Mouse (Mus musculus) granulocyte monocyte progenitor cell, adult 5-6 weeks (primary cell): Measurements from ENCODE around the gene Uggt1. TPM values are rescaled to one million over a fixed set of nuclear protein-coding genes. Genes with fewer than 3 reads are reported as not detected.

Source experiments
- ATAC-seq: replicated peaks from 2 replicates; pipeline ENCODE4 v1.8.0; 2016; ENCODE audit warnings: mild to moderate bottlenecking, moderate TSS enrichment, inconsistent platforms; ENCODE audit not compliant: poor library complexity, severe bottlenecking
- total RNA-seq, 2 experiments: library from RNA; stranded (forward) in 1 of 2; stranded (reverse) in 1 of 2; fragments of 200-712, 200-1000 nt in 1 of 2; fragments of >200 nt in 1 of 2; fragmentation: Nextera tagmentation in 1 of 2; gene quantifications; 2 replicates each; pipeline ENCODE4 v1.2.3; 2014 to 2017

The Uggt1 gene
- total RNA-seq (2014; fragmentation: Nextera tagmentation) (63.8 and 67.1 TPM in 2 replicates), total RNA-seq (2017) (155 and 170 TPM in 2 replicates)

DNA sequence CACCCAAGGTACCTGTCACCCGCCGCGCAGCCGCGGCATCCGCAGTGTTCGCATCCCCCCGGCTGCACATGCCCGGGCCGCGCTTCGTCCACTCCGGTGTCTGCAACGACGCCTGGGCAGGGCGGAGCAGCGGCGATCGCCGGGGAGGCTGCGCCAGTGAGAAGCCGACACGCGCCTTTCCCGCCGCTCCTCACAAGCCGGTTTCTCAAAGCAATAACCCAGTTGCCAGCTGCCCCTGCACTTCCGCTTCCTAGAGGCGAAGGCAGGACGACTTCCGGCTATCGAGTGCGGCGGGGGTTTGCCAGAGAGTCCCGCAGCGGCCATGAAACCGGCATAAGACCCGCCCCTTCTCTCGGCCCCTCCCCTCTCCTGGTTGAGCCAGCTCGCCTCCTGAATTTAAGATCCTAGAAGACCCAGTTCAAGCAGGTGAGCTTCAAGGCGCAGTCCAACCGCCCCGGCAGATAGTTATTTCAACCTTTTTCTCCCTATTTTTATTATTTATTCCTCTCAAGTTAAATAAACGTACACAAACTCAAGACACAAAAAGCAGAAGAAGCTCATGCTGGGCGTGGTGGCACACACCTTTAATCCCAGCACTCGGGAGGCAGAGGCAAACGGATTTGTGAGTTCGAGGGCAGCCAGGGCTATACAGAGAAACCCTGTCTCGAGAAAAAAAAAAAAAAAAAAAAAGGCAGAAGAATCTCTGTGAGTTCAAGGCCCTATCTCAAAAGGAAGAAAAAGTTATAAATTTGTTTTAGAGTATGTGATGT, at the start of gene Uggt1:
TSS of gene Uggt1 (minus strand) at position 663 of the 770 bp plus-strand sequence.
- peak; percentile 91 for ATAC-seq

- no peak for ATAC-seq
Measured at GRCm38 (mm10) chr1:36293470-36293869, 49.0 kb upstream of the Uggt1 start.

GRCm38 (mm10) chr1:36281849-36282248, 37.3 kb upstream of the Uggt1 start:
- ATAC-seq: no peak

DNA sequence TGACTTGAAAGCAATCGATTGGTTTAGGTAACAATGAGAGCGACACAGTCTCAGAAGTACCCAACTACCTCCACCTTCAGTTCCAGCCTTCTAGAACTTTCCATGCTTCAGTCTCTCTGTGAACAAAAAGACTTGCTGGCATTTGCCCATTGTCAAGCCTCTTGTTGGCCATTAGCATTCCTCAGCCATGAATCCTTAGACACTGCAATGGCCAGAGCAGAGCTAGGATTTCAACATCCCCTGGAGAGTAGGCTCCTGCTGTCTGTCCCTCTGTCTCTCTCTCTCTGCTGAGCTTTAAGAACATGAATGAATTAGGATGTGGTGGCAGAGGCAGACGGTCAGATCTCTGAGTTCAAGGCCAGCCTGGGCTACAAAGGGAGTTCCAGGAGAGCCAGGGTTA, 36.4 kb upstream of the Uggt1 start:
- ATAC-seq: no peak

- peak; percentile 84 for ATAC-seq
Measured at GRCm38 (mm10) chr1:36279202-36279601, 34.7 kb upstream of the Uggt1 start.

GRCm38 (mm10) chr1:36277267-36278060, 32.9 kb upstream of the Uggt1 start:
- ATAC-seq: peak; percentile 33; the same call in 1 of the 2 replicates

GRCm38 (mm10) chr1:36275635-36276389, 31.3 kb upstream of the Uggt1 start:
- no peak for ATAC-seq

GRCm38 (mm10) chr1:36274455-36274854, 29.9 kb upstream of the Uggt1 start, which contains the start of gene Neurl3:
Gene Neurl3 (minus strand): TSS chr1:36274679.
- ATAC-seq: no peak

GRCm38 (mm10) chr1:36273288-36273687, 28.8 kb upstream of the Uggt1 start:
- ATAC-seq: peak; percentile 76

- peak; percentile 18; the same call in 1 of the 2 replicates for ATAC-seq
Measured at GRCm38 (mm10) chr1:36272546-36272945, 28.0 kb upstream of the Uggt1 start.

- ATAC-seq: peak; percentile 7
Measured at GRCm38 (mm10) chr1:36271516-36272230, 27.2 kb upstream of the Uggt1 start.

- peak; percentile 39 for ATAC-seq
Measured at GRCm38 (mm10) chr1:36270666-36271065, 26.1 kb upstream of the Uggt1 start.

GRCm38 (mm10) chr1:36269121-36269795, 24.7 kb upstream of the Uggt1 start:
- ATAC-seq: no peak

- no peak for ATAC-seq
Measured at GRCm38 (mm10) chr1:36267595-36267994, 23.1 kb upstream of the Uggt1 start.

DNA sequence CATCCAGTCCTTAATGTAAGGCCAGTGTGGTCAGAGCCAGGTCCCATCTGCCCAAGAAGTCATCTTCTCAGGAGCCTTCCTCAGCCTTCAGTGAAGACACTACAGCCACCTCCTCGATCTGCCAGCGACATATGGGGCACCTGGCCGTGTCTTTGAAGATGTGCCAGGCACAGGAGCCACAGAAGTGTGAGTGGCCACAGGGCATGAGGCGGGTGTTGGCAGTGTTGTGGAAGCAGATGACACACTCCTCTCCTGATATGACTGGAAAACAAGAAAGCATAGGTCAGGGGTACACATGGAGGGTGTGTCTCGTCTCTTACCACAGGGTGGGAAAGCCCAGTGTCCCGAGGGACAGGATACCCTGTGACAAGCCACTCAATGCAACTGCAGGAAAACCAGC, 21.8 kb upstream of the Uggt1 start:
- no peak for ATAC-seq

DNA sequence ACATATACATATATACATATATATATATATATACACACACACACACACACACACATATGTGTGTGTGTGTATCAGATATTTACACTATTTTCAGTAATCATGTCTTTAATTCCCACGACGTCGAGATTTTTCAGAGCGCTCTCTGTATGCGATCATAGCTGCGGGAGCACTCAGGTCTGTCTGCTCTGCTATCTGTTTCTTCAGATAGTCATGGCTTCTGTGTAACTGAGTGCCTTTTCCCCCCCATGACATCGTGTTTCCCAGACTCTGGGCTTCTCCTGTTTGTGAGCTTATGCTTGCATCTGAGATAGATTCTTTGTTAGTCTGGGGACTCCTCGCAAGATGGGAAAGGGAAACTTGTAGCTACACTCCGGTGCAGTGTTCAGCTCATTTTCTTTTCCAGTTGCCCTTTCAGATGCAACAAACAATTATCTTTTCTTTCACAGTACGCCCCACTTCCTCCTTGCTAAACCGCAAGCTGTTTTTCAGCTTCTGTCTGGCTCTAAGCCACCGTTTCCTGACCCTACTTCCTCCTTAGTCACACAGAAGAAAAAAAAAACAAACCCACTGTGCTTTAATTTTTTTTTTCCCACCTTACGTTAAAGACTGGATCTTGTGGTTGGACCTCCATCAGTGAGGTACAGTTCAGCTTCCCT, 19.4 kb upstream of the Uggt1 start:
- peak; percentile 77 for ATAC-seq

GRCm38 (mm10) chr1:36261708-36262504, 17.4 kb upstream of the Uggt1 start:
- ATAC-seq: peak; percentile 76

DNA sequence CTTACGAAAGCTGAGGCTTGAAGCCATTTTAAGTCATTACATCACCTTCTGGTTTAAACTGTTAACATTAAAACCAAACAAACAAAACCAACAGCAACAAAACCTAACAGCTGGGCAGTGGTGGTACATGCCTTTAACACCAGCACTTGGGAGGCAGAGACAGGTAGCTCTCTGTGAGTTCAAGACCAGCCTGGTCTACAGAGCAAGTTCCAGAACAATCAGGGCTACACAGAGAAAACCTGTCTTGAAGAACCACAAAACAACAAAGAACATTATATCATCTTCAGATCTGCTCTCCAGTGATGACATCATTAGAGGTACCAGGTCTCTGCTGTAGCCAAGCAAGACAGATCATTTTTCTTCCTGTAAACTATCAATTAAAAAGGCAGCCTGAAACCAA, 15.9 kb upstream of the Uggt1 start:
- no peak for ATAC-seq
